Mouse (Mus musculus) midbrain, embryonic 11.5 days (tissue): ENCODE measurements at regions not wholly inside any gene's neighbourhood (a gene's known extent, or its start where the extent isn't known, plus 50 kb on each side); places are given as distances from the start of the nearest gene placed in this dataset.

Source experiments
- ATAC-seq: fragments of 200-750 bp; cut with Nextera tagmentation; 2 replicates; pipeline ENCODE4 v1.8.0; 2017; ENCODE audit warnings: moderate TSS enrichment, moderate library complexity; ENCODE audit not compliant: low FRiP score
- DNase-seq: peaks from one replicate; pipeline ENCODE4 v3.0.0; 2015; ENCODE audit warnings: low spot score; ENCODE audit errors: missing footprints
- H3K27ac ChIP-seq: fragments of 300-500 bp; sonication (generic); 2 replicates; pipeline ENCODE4 v1.5.1; 2014; ENCODE audit warnings: low read depth, low read length
- H3K27me3 ChIP-seq: fragments of 300-500 bp; sonication (generic); 2 replicates; pipeline ENCODE4 v1.6.1; 2014; ENCODE audit warnings: mild to moderate bottlenecking, low read length, moderate library complexity, mixed read lengths; ENCODE audit not compliant: control insufficient read depth, insufficient read depth
- H3K36me3 ChIP-seq: fragments of 300-500 bp; sonication (generic); 2 replicates; pipeline ENCODE4 v1.6.1; 2014; ENCODE audit warnings: mild to moderate bottlenecking, low read length, moderate library complexity, mixed read lengths; ENCODE audit not compliant: control insufficient read depth, insufficient read depth
- H3K4me1 ChIP-seq: fragments of 300-500 bp; sonication (generic); 2 replicates; pipeline ENCODE4 v1.6.1; 2014; ENCODE audit warnings: low read length; ENCODE audit not compliant: control insufficient read depth, insufficient read depth
- H3K4me2 ChIP-seq: fragments of 300-500 bp; sonication (generic); 2 replicates; pipeline ENCODE4 v1.6.1; 2014; ENCODE audit warnings: mild to moderate bottlenecking, moderate library complexity
- H3K4me3 ChIP-seq: fragments of 300-500 bp; sonication (generic); 2 replicates; pipeline ENCODE4 v1.5.1; 2014; ENCODE audit warnings: low read depth, low read length
- H3K9ac ChIP-seq: fragments of 300-500 bp; sonication (generic); 2 replicates; pipeline ENCODE4 v1.6.1; 2014; ENCODE audit warnings: low read length
- H3K9me3 ChIP-seq: fragments of 300-500 bp; sonication (generic); 2 replicates; pipeline ENCODE4 v1.6.1; 2016; ENCODE audit warnings: low read length; ENCODE audit not compliant: control insufficient read depth
- WGBS: fragments of 180-500 bp; shearing (Covaris S2); extraction: QIAGEN DNeasy Blood & Tissue Kit; methylation state at CpG from one replicate; pipeline ENCODE4 v1.1.7; 2014; 5-methylcytosine and 5-hydroxymethylcytosine counted together

DNA sequence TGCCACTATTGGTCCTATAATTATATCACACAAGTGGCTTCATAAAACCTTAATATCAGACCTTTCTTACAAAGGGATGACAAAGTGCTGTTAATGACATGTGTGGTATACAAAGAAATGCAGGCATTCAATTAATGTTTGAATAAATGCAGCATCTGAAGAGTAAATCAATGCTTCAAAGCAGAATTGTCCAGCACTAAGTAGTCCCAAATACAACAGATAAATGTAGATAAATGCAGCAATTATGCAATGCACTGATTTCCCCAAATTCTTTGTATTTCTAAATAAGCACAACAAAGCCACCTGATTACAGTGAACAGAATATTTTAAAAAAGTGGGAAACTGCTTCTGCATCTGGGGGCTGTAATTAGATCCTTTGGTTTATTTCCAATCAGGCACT, 435.9 kb downstream of the Cps1 start:
- DNase-seq: no peak
- Histone ChIP-seq H3K27me3 (no peaks in the 10 kb centered on the region), H3K36me3 (no peaks in the 10 kb centered on the region), H3K9me3 (no peaks in the 10 kb centered on the region), H3K4me3 (no peak overlapping the region), H3K4me2 (no peak overlapping the region), H3K27ac (no peak overlapping the region), H3K9ac (no peak overlapping the region), H3K4me1 (no peaks in the 10 kb centered on the region)
- no peak for ATAC-seq

DNA sequence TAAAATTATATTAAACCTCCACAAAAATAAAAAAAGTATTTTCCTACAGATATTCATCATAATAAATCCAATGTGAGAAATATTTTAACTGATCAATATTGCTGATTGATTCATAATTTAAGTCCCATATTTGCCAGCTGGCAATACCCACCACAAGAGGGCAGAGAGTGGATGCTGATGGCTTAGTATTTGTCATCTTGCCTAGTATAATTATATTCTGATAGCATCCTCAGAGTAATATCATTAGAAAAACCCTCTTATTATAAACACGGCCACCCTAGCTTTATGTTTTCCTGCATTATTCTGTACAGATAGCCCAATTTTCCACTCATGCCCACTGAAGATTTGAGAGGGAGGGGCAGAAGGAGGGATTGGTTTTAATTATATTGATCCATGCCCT, 436.4 kb downstream of the Cps1 start:
- no peak overlapping the region for H3K4me2 ChIP-seq

DNA sequence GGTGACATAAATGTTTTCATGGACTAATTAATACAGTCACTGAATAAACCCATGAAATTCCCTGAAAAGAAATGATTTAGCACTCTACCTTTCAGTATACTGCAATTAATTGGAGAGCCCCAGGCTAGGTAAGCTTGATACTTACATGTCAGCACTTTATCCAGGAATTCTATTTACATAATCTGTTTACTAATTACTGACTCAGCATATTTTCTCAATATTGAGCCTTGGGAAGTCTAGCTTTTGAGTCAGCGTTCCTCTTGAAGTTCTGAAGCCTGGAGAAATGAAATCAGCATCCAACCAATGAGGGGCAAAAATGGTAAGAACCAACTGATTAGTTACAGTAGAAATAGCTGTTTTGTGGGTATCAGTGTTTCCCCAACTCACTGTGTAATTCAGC, 448.8 kb downstream of the Cps1 start:
- 92% methylated on average over 1 of the region's 1 CpGs for WGBS
- Histone ChIP-seq H3K27me3 (no peaks in the 10 kb centered on the region), H3K4me3 (no peak overlapping the region), H3K4me1 (no peaks in the 10 kb centered on the region), H3K4me2 (no peak overlapping the region), H3K27ac (no peak overlapping the region), H3K9me3 (no peaks in the 10 kb centered on the region), H3K9ac (no peak overlapping the region), H3K36me3 (no peaks in the 10 kb centered on the region)
- ATAC-seq (no peak), DNase-seq (no peak)

More for the DNA sequence above, 436.4 kb downstream of the Cps1 start:
- H3K36me3 ChIP-seq: no peaks in the 10 kb centered on the region
- H3K9ac ChIP-seq: no peak overlapping the region
- no peaks in the 10 kb centered on the region for H3K27me3 ChIP-seq
- DNase-seq (no peak), ATAC-seq (no peak)
- no peaks in the 10 kb centered on the region for H3K9me3 ChIP-seq
- 71% methylated on average over 1 of the region's 1 CpGs for WGBS
- H3K4me1 ChIP-seq: no peaks in the 10 kb centered on the region
- H3K27ac ChIP-seq: no peak overlapping the region
- H3K4me3 ChIP-seq: no peak overlapping the region

DNA sequence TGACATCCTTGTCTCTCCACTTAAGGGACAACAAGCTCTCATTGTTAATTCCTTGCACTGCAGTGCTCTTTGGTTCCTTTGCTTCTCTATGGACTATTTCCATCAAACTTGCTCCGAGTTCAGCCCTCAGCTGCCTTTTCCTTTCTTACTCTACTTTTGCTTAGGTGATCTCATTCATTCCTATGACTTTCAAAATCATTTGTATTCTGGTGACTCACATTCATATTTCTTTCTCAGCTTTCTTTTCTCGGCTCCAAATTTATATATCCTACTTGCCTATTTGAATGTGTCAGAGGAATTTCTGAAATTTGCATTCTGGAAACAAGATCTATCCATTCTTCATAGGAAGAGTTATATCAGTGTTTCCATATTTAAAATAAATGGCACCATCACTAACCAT, 456.9 kb downstream of the Cps1 start:
- Histone ChIP-seq H3K4me3 (no peak overlapping the region), H3K4me1 (no peaks in the 10 kb centered on the region), H3K9me3 (no peaks in the 10 kb centered on the region), H3K9ac (no peak overlapping the region), H3K27me3 (no peaks in the 10 kb centered on the region), H3K36me3 (no peaks in the 10 kb centered on the region), H3K27ac (no peak overlapping the region), H3K4me2 (no peak overlapping the region)
- WGBS: 77% methylated on average over 2 of the region's 2 CpGs
- DNase-seq (no peak), ATAC-seq (no peak)
